Mouse (Mus musculus): Measurements from ENCODE around the gene Bcap31. TPM values are rescaled to one million over a fixed set of nuclear protein-coding genes. Genes with fewer than 3 reads are reported as not detected.

The Bcap31 gene
- polyA plus RNA-seq, 1 experiment from 2014 or later, result 159 TPM

DNA sequence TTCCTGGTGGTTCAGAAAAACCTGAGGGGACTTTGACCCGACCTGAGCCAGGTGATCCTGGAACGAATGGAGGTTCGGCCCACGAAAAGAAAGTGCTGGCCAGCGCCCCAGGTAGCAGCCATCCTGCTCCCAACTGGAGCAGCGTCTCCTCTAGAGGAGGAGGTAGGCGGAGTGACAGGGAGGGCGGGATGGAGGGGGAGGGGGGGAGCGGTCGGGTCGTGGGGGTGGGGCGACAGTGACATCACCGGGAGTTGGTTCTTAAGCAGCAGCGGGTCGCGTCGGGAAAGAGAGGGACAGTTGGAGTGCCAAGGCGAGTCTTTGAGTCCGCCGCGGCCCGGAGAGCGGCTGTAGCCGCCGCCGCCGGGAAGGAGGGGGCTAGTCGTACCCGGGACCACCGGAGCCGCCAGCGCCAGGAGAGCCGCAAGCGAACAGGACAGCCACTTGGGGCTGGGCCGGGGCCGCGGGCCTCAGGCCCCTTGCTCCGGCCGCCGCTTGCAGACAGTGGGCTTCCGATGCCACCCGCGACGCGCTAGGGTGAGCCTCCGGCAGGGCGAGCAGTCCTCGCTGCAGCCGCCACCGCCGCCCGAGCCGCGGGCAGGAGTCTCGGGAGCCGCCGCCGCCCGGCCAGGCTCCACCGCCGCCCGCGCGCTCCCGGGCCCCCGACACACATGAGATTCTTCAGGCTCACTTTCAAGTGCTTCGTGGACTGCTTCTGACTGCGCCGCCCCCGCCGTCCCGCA, 42.9 kb downstream of the Bcap31 start, which contains the start of gene Slc6a8:
TSS of gene Slc6a8 (plus strand) at position 272 of the 740 bp plus-strand sequence.
- Histone ChIP-seq H3K36me3 (peaks cover 20% of the 10 kb centered on the region), H3K9me3 (replicated peaks) (no peaks in the 10 kb centered on the region), H3K4me1 (peaks cover 23% of the 10 kb centered on the region), H3K4me3 (peak within 1 kb of the TSS; percentile 65), H3K27me3 (ENCODE audit: low read depth, poor library complexity, severe bottlenecking) (peaks cover 81% of the 10 kb centered on the region), H3K27ac (peak within 1 kb of the TSS; percentile 85)
- peak; percentile 79 for DNase-seq (ENCODE audit: low spot score)
- WGBS, result 7% methylated on average over 17 of the region's 72 CpGs

DNA sequence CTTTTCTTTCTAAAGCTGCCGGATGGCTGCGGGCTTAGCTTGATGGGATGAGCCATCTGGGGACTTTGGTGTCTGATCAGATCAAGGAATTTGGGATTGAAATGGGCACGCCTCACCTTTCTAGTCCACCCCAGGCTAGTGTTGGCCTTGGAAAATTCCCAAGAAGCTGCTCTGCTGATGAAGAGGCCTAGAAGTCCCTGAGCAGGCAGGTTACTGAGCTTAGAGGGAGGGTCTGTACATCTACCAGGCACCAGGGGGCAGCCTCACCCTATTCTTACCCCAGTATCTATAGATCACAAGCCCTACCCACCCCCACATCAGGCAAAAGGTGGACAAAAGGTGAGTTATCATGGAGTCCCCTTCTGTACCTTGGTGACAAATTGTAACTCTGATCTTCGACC, 43.9 kb downstream of the Bcap31 start:
- peaks cover 12% of the 10 kb centered on the region for H3K36me3 ChIP-seq
- WGBS, result 50% methylated on average over 4 of the region's 4 CpGs
- peak; percentile 45 for DNase-seq (ENCODE audit: low spot score)
- no peaks in the 10 kb centered on the region for H3K9me3 ChIP-seq (replicated peaks)
- H3K4me1 ChIP-seq, result peaks cover 23% of the 10 kb centered on the region
- H3K27ac ChIP-seq, result no peak overlapping the region
- H3K4me3 ChIP-seq, result no peak overlapping the region; the same call in 1 of the 2 replicates
- peaks cover 71% of the 10 kb centered on the region for H3K27me3 ChIP-seq (ENCODE audit: low read depth, poor library complexity, severe bottlenecking)

GRCm38 (mm10) chrX:73663143-73663542, 52.8 kb downstream of the Bcap31 start:
- H3K27me3 ChIP-seq (ENCODE audit: low read depth, poor library complexity, severe bottlenecking), result peaks cover 36% of the 10 kb centered on the region
- no peak overlapping the region for H3K4me3 ChIP-seq
- H3K27ac ChIP-seq, result no peak overlapping the region
- DNase-seq (ENCODE audit: low spot score), result no peak
- no peaks in the 10 kb centered on the region for H3K36me3 ChIP-seq
- peaks cover 15% of the 10 kb centered on the region for H3K4me1 ChIP-seq
- no peaks in the 10 kb centered on the region for H3K9me3 ChIP-seq (replicated peaks)

- Histone ChIP-seq H3K27ac (peak overlapping the region; percentile 75; the same call in 1 of the 2 replicates), H3K36me3 (no peaks in the 10 kb centered on the region), H3K4me1 (peaks cover 15% of the 10 kb centered on the region), H3K4me3 (peak overlapping the region; percentile 60), H3K9me3 (replicated peaks) (no peaks in the 10 kb centered on the region), H3K27me3 (ENCODE audit: low read depth, poor library complexity, severe bottlenecking) (peaks cover 65% of the 10 kb centered on the region)
- DNase-seq (ENCODE audit: low spot score), result no peak
- WGBS, result 73% methylated on average over 3 of the region's 3 CpGs
These were observed 55.7 kb downstream of the Bcap31 start for GRCm38 (mm10) chrX:73660284-73660665.

DNA sequence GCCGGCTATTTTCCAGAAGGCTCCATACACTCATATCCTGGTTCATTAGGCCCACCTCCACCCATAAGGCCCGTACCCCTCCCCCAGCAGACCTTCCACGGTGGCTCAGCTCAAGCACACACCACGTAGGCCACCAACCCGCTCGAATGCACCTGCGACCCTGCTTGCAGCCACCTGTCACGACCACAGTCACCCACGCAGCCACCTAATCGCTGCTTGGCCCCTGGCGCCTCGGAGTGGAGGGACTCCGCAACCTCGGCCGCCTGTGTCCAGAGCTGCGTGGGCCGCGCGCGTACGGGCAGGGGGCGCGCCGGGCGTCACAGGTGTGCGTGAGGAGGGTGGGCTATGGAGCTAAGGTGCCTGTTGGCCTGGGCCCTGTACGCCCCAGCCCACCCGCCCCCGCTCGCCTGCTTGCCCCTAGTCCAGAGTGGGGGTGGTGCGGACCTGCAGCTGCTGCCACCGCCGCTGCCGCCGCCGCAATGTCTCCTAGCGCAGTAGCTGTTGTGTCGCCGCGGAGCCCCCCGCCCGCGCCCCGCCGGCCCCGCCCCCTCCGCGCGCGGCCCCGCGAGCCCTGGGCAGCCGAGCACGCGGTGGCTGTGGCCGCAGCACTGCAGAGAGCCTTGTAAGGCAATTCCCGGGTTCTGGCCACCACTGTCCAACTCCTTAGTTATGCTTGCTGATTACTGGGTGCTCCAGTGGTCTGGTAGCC, 56.2 kb downstream of the Bcap31 start, which contains the start of gene Pnck:
TSS of gene Pnck (minus strand) at position 543 of the 709 bp plus-strand sequence.
- WGBS, result 20% methylated on average over 52 of the region's 57 CpGs
- peak within 1 kb of the TSS; percentile 75 for H3K27ac ChIP-seq
- H3K9me3 ChIP-seq (replicated peaks), result no peaks in the 10 kb centered on the region
- H3K27me3 ChIP-seq (ENCODE audit: low read depth, poor library complexity, severe bottlenecking), result peaks cover 69% of the 10 kb centered on the region
- DNase-seq (ENCODE audit: low spot score), result peak; percentile 52
- H3K4me3 ChIP-seq, result peak within 1 kb of the TSS; percentile 60
- peaks cover 15% of the 10 kb centered on the region for H3K4me1 ChIP-seq
- no peaks in the 10 kb centered on the region for H3K36me3 ChIP-seq

DNA sequence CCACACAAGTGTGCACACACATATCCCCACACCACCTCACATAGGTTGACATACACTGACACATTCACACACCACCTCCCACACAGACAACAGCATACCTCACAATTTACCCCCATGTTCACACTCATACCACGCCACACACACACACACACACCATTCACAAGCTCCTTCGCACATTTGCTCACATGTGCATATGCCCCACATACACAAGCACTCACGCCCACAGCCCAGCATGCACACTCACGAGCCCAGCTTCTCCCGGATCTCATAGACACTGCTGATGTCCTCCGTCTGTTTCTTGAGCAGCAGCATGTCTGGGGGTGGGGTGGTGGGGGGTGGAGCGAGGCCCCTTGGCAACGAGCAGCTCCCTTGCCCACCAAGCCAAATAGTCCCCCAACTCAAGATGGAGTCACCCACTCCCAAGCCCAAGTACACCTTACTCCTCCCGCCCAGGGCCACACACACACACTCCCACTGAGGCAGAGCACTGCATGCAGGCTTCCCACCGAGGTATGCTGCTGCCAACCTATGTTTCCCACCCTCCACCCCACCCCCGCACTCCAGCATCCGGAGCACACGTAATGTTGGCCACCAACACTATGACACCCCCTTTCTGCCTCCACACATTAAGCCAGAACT, 56.9 kb downstream of the Bcap31 start:
- H3K36me3 ChIP-seq, result no peaks in the 10 kb centered on the region
- 61% methylated on average over 13 of the region's 13 CpGs for whole genome bisulfite sequencing
- H3K4me1 ChIP-seq, result peaks cover 15% of the 10 kb centered on the region
- peak overlapping the region; percentile 60 for H3K4me3 ChIP-seq
- H3K9me3 ChIP-seq (replicated peaks), result no peaks in the 10 kb centered on the region
- peaks cover 71% of the 10 kb centered on the region for H3K27me3 ChIP-seq (ENCODE audit: low read depth, poor library complexity, severe bottlenecking)
- DNase-seq (ENCODE audit: low spot score), result no peak
- H3K27ac ChIP-seq, result no peak overlapping the region

DNA sequence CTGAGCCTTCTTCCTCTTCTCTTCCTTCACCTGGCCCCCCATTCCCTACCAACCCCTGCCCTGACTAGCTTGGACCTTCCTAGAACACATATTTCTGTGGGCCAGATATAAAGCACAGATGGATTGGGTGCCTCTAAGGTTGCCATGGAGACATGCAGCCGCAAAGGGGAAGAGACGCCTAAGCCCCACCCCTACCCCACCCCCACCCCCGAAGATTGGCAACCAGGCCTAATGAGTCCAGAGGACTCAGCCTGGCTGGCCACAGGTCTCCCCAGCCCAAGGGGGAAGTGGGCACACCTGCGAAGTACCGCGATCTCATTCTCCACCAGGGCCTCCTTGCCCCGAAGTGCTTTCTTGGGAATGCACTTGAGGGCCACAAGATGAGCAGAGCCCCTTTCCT, 57.6 kb downstream of the Bcap31 start:
- Histone ChIP-seq H3K27me3 (ENCODE audit: low read depth, poor library complexity, severe bottlenecking) (peaks cover 77% of the 10 kb centered on the region), H3K4me1 (peaks cover 15% of the 10 kb centered on the region), H3K27ac (no peak overlapping the region), H3K4me3 (no peak overlapping the region), H3K36me3 (no peaks in the 10 kb centered on the region), H3K9me3 (replicated peaks) (no peaks in the 10 kb centered on the region)
- DNase-seq (ENCODE audit: low spot score), result no peak
- 43% methylated on average over 7 of the region's 7 CpGs for WGBS

- Histone ChIP-seq H3K27me3 (ENCODE audit: low read depth, poor library complexity, severe bottlenecking) (peaks cover 81% of the 10 kb centered on the region), H3K27ac (no peak overlapping the region), H3K9me3 (replicated peaks) (no peaks in the 10 kb centered on the region), H3K36me3 (no peaks in the 10 kb centered on the region), H3K4me3 (no peak overlapping the region), H3K4me1 (peaks cover 15% of the 10 kb centered on the region)
- peak; percentile 51 for DNase-seq (ENCODE audit: low spot score)
- 65% methylated on average over 3 of the region's 3 CpGs for WGBS
These were observed 60.4 kb downstream of the Bcap31 start for GRCm38 (mm10) chrX:73655529-73655928.

GRCm38 (mm10) chrX:73654177-73654576, 61.8 kb downstream of the Bcap31 start:
- 16% methylated on average over 6 of the region's 6 CpGs for WGBS
- H3K27me3 ChIP-seq (ENCODE audit: low read depth, poor library complexity, severe bottlenecking), result peaks cover 68% of the 10 kb centered on the region
- H3K4me3 ChIP-seq, result no peak overlapping the region
- peak; percentile 75 for DNase-seq (ENCODE audit: low spot score)
- no peak overlapping the region for H3K27ac ChIP-seq
- H3K36me3 ChIP-seq, result no peaks in the 10 kb centered on the region
- H3K9me3 ChIP-seq (replicated peaks), result no peaks in the 10 kb centered on the region
- peaks cover 6% of the 10 kb centered on the region for H3K4me1 ChIP-seq

DNA sequence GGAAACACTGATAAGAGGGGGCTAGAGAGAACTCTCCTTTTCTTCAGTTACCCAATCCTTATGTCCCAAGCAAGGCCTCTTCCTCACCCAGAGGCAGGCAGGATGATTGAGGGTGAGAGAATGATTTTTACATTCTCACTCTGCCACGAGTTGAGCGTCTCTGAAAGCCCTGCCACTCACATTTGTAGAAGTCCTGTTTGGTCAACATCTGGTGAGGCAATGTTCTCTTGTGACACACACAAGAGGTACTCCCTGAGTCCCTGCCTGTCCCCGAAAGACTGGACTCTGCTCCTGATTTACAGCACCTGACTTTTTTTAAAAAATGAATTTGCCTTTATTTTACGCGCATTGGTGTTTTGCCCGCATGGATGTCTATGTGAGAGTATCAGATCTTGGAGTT, 62.6 kb downstream of the Bcap31 start:
- H3K27me3 ChIP-seq (ENCODE audit: low read depth, poor library complexity, severe bottlenecking), result peaks cover 60% of the 10 kb centered on the region
- H3K4me1 ChIP-seq, result no peaks in the 10 kb centered on the region
- H3K27ac ChIP-seq, result no peak overlapping the region
- no peak for DNase-seq (ENCODE audit: low spot score)
- H3K4me3 ChIP-seq, result no peak overlapping the region
- 89% methylated on average over 6 of the region's 6 CpGs for WGBS
- H3K36me3 ChIP-seq, result no peaks in the 10 kb centered on the region
- no peaks in the 10 kb centered on the region for H3K9me3 ChIP-seq (replicated peaks)

GRCm38 (mm10) chrX:73650869-73651268, 65.1 kb downstream of the Bcap31 start:
- Histone ChIP-seq H3K27ac (no peak overlapping the region), H3K27me3 (ENCODE audit: low read depth, poor library complexity, severe bottlenecking) (peaks cover 35% of the 10 kb centered on the region), H3K9me3 (replicated peaks) (no peaks in the 10 kb centered on the region), H3K36me3 (no peaks in the 10 kb centered on the region), H3K4me1 (no peaks in the 10 kb centered on the region), H3K4me3 (no peak overlapping the region)
- no peak for DNase-seq (ENCODE audit: low spot score)
- 77% methylated on average over 3 of the region's 3 CpGs for WGBS

DNA sequence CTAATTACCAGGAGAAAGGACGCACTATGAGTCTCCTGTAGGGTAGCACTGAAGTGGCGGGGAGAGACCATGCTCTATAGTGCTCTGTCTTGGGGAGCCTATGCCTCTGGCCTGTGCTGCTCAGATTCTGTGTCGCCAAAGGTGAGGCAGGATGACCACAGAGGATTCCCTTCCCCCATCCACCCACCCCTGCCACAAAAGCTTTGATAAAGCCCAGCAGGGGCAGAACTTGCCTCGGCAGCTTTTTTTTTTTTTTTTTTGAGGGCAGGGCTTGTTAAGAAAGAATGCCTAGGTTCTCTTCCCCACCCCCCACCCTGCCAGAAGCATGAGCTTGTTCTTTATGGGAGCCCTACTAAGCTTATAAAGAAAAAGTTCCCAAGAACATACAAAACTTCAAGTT, 70.9 kb downstream of the Bcap31 start:
- Histone ChIP-seq H3K27me3 (ENCODE audit: low read depth, poor library complexity, severe bottlenecking) (peaks cover 51% of the 10 kb centered on the region), H3K4me1 (peaks cover 7% of the 10 kb centered on the region; the same call in 1 of the 2 replicates), H3K9me3 (replicated peaks) (no peaks in the 10 kb centered on the region), H3K4me3 (no peak overlapping the region), H3K27ac (no peak overlapping the region), H3K36me3 (peaks cover 25% of the 10 kb centered on the region)
- DNase-seq (ENCODE audit: low spot score), result no peak
- WGBS, result 39% methylated on average over 4 of the region's 4 CpGs
